Mouse (Mus musculus) B cell, adult (primary cell): ENCODE measurements around the gene Olfr1309. TPM values are rescaled to one million over a fixed set of nuclear protein-coding genes. Genes with fewer than 3 reads are reported as not detected.

Experiments used
- total RNA-seq: library from RNA; stranded (reverse); gene quantifications from 4 replicates; pipeline ENCODE4 v1.2.4, GENCODE M21; 2023; ENCODE audit not compliant: inconsistent age

Gene Olfr1309
- not detected in 4 replicates for total RNA-seq

DNA sequence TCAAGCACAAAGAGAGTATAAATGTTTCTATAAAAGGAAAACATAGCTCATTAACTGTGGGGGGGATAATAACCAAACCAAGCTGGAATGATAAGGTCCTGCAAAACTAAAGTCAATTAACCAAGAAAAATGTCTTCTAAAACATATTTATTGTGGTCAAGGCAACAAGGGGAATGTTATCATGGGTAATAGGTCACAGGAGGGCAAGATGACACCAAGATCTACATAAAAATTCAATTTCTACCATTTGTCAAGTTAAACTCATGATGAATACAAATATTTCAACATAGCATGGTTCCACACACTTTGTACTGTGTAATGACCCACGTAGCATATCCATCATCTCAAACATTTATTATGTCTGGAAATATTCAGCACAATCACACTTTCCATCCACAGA is at the start of gene Olfr1309:
TSS of gene Olfr1309 (minus strand) at position 101 of the 400 bp plus-strand sequence.

DNA sequence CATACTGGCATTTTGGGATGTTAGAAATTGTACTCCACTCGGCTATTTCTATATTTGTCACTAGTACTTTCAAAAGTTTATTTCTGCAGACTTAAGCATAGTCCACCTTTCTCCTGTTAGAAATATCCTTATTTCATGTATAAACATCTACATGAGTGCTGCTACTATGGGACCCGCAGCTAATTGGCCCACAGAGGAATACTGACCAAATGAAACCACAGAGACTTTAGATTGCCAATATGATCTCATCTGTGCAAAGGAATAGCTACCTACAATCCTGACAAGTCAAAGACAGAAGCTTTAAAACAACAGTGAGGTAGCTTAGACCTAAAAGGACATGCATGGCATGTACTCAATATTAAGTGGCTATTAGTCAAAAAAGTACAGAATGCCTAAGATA is 34.2 kb upstream of the Olfr1309 start, which contains the start of gene Olfr1311:
TSS of gene Olfr1311 (minus strand) at position 101 of the 400 bp plus-strand sequence.

DNA sequence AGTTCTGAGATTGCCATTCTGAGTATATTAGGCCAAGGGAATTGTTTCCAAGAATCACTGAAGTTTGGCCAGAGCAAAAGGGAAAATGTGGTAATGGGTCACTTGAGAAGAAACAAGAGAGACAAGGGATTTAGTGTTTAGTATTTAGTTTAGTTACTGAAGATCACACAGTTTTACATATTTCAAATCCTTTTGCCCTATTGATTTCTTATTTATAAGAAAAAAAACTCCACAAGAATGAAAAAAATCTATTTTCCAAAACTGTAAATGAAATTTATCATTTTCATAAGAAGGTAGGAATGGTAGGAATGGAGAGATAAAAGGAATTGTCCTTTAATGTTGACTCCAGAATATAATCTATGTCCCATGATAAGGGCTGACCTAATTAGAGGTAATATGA is 22.5 kb upstream of the Olfr1309 start, which contains the start of gene Olfr1310:
TSS of gene Olfr1310 (minus strand) at position 101 of the 400 bp plus-strand sequence.

DNA sequence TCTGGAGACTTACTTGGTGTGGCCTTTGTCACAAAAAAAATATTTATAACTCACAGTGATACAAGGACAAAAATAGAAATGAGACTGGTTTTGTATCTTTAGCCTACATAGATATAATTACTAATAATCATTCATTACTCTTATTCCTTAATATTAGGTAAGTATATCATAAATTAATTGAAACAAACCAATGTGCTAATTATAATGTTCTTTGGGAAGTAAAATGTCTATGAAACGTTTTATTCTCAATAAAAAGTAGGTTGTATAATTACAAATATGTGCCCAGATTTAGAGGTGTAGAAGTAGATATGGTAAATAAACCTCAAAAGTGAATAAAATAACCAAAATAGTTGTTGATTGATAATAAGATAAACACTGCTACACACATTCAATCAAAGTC is 25.2 kb downstream of the Olfr1309 start, which contains the start of gene Olfr1308:
TSS of gene Olfr1308 (minus strand) at position 101 of the 400 bp plus-strand sequence.

DNA sequence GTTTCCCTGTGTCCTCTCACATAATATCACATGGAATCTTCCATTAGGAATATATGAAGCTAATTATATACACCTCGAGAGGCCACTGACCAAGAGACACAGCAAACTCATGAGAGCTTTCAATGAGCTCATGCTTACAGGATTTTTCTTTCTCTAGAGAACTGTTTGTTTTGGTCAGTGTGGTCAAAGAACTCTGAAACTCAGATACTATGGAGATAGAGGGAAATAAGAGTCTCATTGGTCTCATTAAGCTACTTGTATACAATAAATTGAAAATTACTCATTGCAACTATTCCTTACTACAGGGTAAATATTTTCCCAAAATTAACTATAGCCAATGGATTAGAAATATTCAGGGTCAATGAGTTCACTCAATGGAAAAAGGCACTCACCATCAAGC is 40.7 kb downstream of the Olfr1309 start, which contains the start of gene Olfr1307:
TSS of gene Olfr1307 (minus strand) at position 101 of the 400 bp plus-strand sequence.

Other genes with a start within 250 kb of the Olfr1309 start
- gene Olfr1301, start 239.3 kb downstream of the Olfr1309 start, total RNA-seq = not detected in 4 replicates
- gene Olfr1302, start 212.9 kb downstream of the Olfr1309 start, total RNA-seq = not detected in 4 replicates
- gene Olfr1303, start 169.9 kb downstream of the Olfr1309 start, total RNA-seq = not detected in 4 replicates
- not detected in 4 replicates for gene Olfr1305, start 113.1 kb downstream of the Olfr1309 start, total RNA-seq
- not detected in 4 replicates for gene Olfr1306, start 74.0 kb downstream of the Olfr1309 start, total RNA-seq
- 0.03 TPM in 3 of 4 replicates, not detected in the other for gene Olfr1307, start 40.8 kb downstream of the Olfr1309 start, total RNA-seq
- gene Olfr1308, start 25.3 kb downstream of the Olfr1309 start, total RNA-seq = not detected in 4 replicates
- gene Olfr1310, start 22.4 kb upstream of the Olfr1309 start, total RNA-seq = not detected in 4 replicates
- not detected in 4 replicates for gene Olfr1311, start 34.1 kb upstream of the Olfr1309 start, total RNA-seq
- gene Olfr1312, start 60.0 kb upstream of the Olfr1309 start, total RNA-seq = not detected in 4 replicates
- gene Olfr1313, start 87.6 kb upstream of the Olfr1309 start, total RNA-seq = not detected in 4 replicates
- not detected in 4 replicates for gene Olfr1314, start 106.5 kb upstream of the Olfr1309 start, total RNA-seq
- not detected in 4 replicates for gene Olfr1315-ps1, start 125.2 kb upstream of the Olfr1309 start, total RNA-seq
- not detected in 4 replicates for gene Olfr1316, start 144.7 kb upstream of the Olfr1309 start, total RNA-seq
- gene Olfr1317, start 150.0 kb upstream of the Olfr1309 start, total RNA-seq = not detected in 4 replicates
- gene Olfr1318, start 163.9 kb upstream of the Olfr1309 start, total RNA-seq = not detected in 4 replicates
- 7.0 to 10.3 TPM (median 9.0 TPM) in 4 replicates for gene Lpcat4, start 249.2 kb upstream of the Olfr1309 start, total RNA-seq